11 mouse cellular contexts compared by ENCODE assay signal in the genomic region with DNA sequence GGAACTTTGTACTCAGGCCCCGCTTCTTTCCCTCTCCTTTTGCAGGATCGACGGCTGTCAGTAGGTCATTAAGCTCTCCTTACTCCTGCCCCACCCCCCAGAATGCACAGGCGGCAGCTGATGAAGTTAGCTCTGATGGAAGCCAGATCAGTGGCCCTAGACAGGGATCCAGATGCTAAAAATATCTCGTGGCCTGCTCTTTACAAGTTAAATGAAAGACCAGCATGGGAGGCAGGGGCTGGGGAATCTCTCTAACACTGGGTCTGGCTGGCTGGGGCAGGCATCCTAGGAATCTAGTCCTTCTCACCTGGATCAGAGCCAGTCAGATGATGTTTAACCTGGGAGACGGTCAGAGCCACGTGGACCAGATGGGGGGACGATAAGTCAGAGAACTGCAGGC. TPM values are rescaled to one million over a fixed set of nuclear protein-coding genes. Genes with fewer than 3 reads are reported as not detected.
DNase-seq lines count a peak whose midpoint lies in the region; ATAC-seq lines count a peak whose summit lies in the region.
"Had no signal": no experiment of that assay in that cellular context is flagged by ENCODE, and none has a peak within 500 bp of the region (broad histone marks: within the 10 kb centered on the region; RNA-seq: fewer than 3 reads in every experiment).

No protein-coding gene starts in this region.

- no peaks in the 10 kb centered on the region for H3K9me3 ChIP-seq in embryonic facial prominence, embryonic 12.5 days
- H3K9me3 ChIP-seq in intestine, embryonic 15.5 days: no peaks in the 10 kb centered on the region
- no peaks in the 10 kb centered on the region for H3K9me3 ChIP-seq in limb, embryonic 15.5 days
- H3K9me3 ChIP-seq: hindbrain, embryonic 13.5 days had no signal

- 36% methylated on average over 8 of the region's 8 CpGs for WGBS in embryonic facial prominence, embryonic 12.5 days
- WGBS in intestine, embryonic 15.5 days: 16% methylated on average over 8 of the region's 8 CpGs
- WGBS in limb, embryonic 15.5 days: 18% methylated on average over 8 of the region's 8 CpGs

- peak overlapping the region; percentile 46; the same call in 1 of the 2 replicates for H3K27ac ChIP-seq in embryonic facial prominence, embryonic 12.5 days
- peak overlapping the region; percentile 20; the same call in 1 of the 2 replicates for H3K27ac ChIP-seq in intestine, embryonic 15.5 days
- 0 out of 2 replicates have a peak overlapping the region, but pooled peaks have one; percentile 19 for H3K27ac ChIP-seq in limb, embryonic 15.5 days
- H3K27ac ChIP-seq: hindbrain, embryonic 13.5 days had no signal

- H3K4me1 ChIP-seq in embryonic facial prominence, embryonic 12.5 days: peaks cover 20% of the 10 kb centered on the region
- H3K4me1 ChIP-seq in intestine, embryonic 15.5 days (replicated peaks): 0 out of 2 replicates have a peak, but pooled peaks cover 10% of the 10 kb centered on the region
- peaks cover 15% of the 10 kb centered on the region for H3K4me1 ChIP-seq in limb, embryonic 15.5 days
- H3K4me1 ChIP-seq: hindbrain, embryonic 13.5 days had no signal

- peak; percentile 55 for DNase-seq in embryo, embryonic 10 days (ENCODE audit: low spot score)
- DNase-seq in layer of hippocampus, adult 9-11 months: no peak
- no peak for DNase-seq in adrenal gland, postnatal 36 days
- no peak for DNase-seq in testis, postnatal 14 days (ENCODE audit: low spot score)
- DNase-seq: retina, postnatal 1 day; thymus, postnatal 36 days had no signal

- H3K27me3 ChIP-seq in embryonic facial prominence, embryonic 12.5 days: no peaks in the 10 kb centered on the region
- no peaks in the 10 kb centered on the region for H3K27me3 ChIP-seq in intestine, embryonic 15.5 days (replicated peaks)
- no peaks in the 10 kb centered on the region for H3K27me3 ChIP-seq in limb, embryonic 15.5 days
- H3K27me3 ChIP-seq: hindbrain, embryonic 13.5 days; Patski had no signal

- H3K36me3 ChIP-seq in embryonic facial prominence, embryonic 12.5 days: no peaks in the 10 kb centered on the region
- no peaks in the 10 kb centered on the region for H3K36me3 ChIP-seq in intestine, embryonic 15.5 days
- no peaks in the 10 kb centered on the region for H3K36me3 ChIP-seq in limb, embryonic 15.5 days
- H3K36me3 ChIP-seq: hindbrain, embryonic 13.5 days had no signal

- no peak overlapping the region for H3K9ac ChIP-seq in embryonic facial prominence, embryonic 12.5 days
- no peak overlapping the region for H3K9ac ChIP-seq in intestine, embryonic 15.5 days
- no peak overlapping the region for H3K9ac ChIP-seq in limb, embryonic 15.5 days
- H3K9ac ChIP-seq: hindbrain, embryonic 13.5 days had no signal

- no peak overlapping the region; the same call in 1 of the 2 replicates for H3K4me2 ChIP-seq in embryonic facial prominence, embryonic 12.5 days (replicated peaks)
- H3K4me2 ChIP-seq in intestine, embryonic 15.5 days (replicated peaks): no peak overlapping the region
- no peak overlapping the region for H3K4me2 ChIP-seq in limb, embryonic 15.5 days
- H3K4me2 ChIP-seq: hindbrain, embryonic 13.5 days had no signal

- H3K4me3 ChIP-seq in embryonic facial prominence, embryonic 12.5 days: no peak overlapping the region
- no peak overlapping the region for H3K4me3 ChIP-seq in intestine, embryonic 15.5 days (replicated peaks)
- H3K4me3 ChIP-seq in limb, embryonic 15.5 days: no peak overlapping the region
- H3K4me3 ChIP-seq: hindbrain, embryonic 13.5 days had no signal

- ATAC-seq in embryonic facial prominence, embryonic 12.5 days (ENCODE audit: insufficient number of reproducible peaks, insufficient read depth, low FRiP score, low TSS enrichment): no peak
- peak; percentile 71 for ATAC-seq in intestine, embryonic 15.5 days
- peak; percentile 63; the same call in 1 of the 2 replicates for ATAC-seq in limb, embryonic 15.5 days (ENCODE audit: insufficient number of reproducible peaks, low FRiP score, low TSS enrichment, low read depth)
- ATAC-seq: Patski had no signal

RNA-seq across cellular contexts. Expression of a gene that starts 36.7 kb away (rescaled TPM):
- 8.1 and 8.4 TPM in 2 replicates for polyA plus RNA-seq in embryonic facial prominence, embryonic 12.5 days (2016; fragmentation: Nextera tagmentation; extraction: Ambion mirVana)
- 12.7 and 13.9 TPM in 2 replicates for polyA plus RNA-seq in intestine, embryonic 15.5 days (2015; fragmentation: Nextera tagmentation; extraction: Ambion mirVana)
- polyA plus RNA-seq in limb, embryonic 15.5 days (2015; fragmentation: Nextera tagmentation; extraction: Ambion mirVana): 19.7 and 19.9 TPM in 2 replicates
- total RNA-seq in adrenal gland, postnatal 36 days (2021): 10 to 100 TPM; 29.9 to 44.1 TPM
